Mouse (Mus musculus) G1E (cell line): ENCODE measurements around the gene Bdh1. TPM values are rescaled to one million over a fixed set of nuclear protein-coding genes. Genes with fewer than 3 reads are reported as not detected.

Source experiments
- ATAC-seq: 2 replicates; pipeline ENCODE4 v1.8.0; 2016; ENCODE audit warnings: mild to moderate bottlenecking; ENCODE audit not compliant: insufficient number of reproducible peaks, poor library complexity, low FRiP score, severe bottlenecking; ENCODE audit errors: extremely low read depth
- DNase-seq: peaks from one replicate; pipeline ENCODE4 v3.0.0; 2012; ENCODE audit warnings: low spot score
- H3K27me3 ChIP-seq: 2 replicates; pipeline ENCODE4 v1.6.1; 2012; ENCODE audit warnings: mild to moderate bottlenecking, low read length, inconsistent platforms; ENCODE audit not compliant: insufficient read depth
- H3K36me3 ChIP-seq: replicated peaks from 2 replicates; pipeline ENCODE3; 2012; ENCODE audit warnings: mild to moderate bottlenecking, inconsistent platforms
- H3K4me1 ChIP-seq: 2 replicates; pipeline ENCODE4 v1.6.1; 2012; ENCODE audit warnings: low read depth, low read length, inconsistent platforms, mixed read lengths; ENCODE audit not compliant: insufficient read depth
- H3K4me3 ChIP-seq: 2 replicates; pipeline ENCODE4 v1.5.1; 2012; ENCODE audit warnings: low read depth, mild to moderate bottlenecking, inconsistent platforms, low read length, moderate library complexity, mixed read lengths
- H3K9me3 ChIP-seq: replicated peaks from 2 replicates; pipeline ENCODE4 v1.6.1; 2012; ENCODE audit warnings: inconsistent platforms
- CTCF ChIP-seq: IDR thresholded peaks from 2 replicates; pipeline ENCODE4 v1.5.1; 2012; ENCODE audit warnings: low read depth, low read length, inconsistent platforms, mixed read lengths
- GATA1 ChIP-seq: IDR thresholded peaks from 2 replicates; pipeline ENCODE4 v1.6.1; 2012; ENCODE audit warnings: borderline replicate concordance, low read length, inconsistent platforms, mixed read lengths
- GATA2 ChIP-seq: IDR thresholded peaks from 2 replicates; pipeline ENCODE4 v1.6.1; 2012; ENCODE audit warnings: low read depth, low read length, inconsistent platforms, borderline replicate concordance
- POLR2AphosphoS5 ChIP-seq: IDR thresholded peaks from 2 replicates; pipeline ENCODE4 v1.6.1; 2012; ENCODE audit warnings: low read depth, low read length, inconsistent platforms; ENCODE audit not compliant: insufficient replicate concordance
- TAL1 ChIP-seq: conservative IDR thresholded peaks from 2 replicates; pipeline ENCODE4 v1.6.1; 2012; ENCODE audit warnings: low read depth, low read length, inconsistent platforms, mixed read lengths
- polyA plus RNA-seq: library from polyadenylated mRNA; stranded (reverse); fragments of >175 nt; gene quantifications from 2 replicates; pipeline ENCODE4 v1.2.3, GENCODE M21; 2012
- total RNA-seq, 2 experiments: library from RNA; stranded (forward) in 1 of 2; stranded (reverse) in 1 of 2; fragments of 200-1000 nt in 1 of 2; fragments of >200 nt in 1 of 2; fragmentation: Nextera tagmentation in 1 of 2; gene quantifications; 2 replicates each; pipeline ENCODE4 v1.2.3; 2014 to 2017

Bdh1 gene
- total and polyA plus RNA-seq, 3 experiments: 0.11 TPM; not detected in 2

DNA sequence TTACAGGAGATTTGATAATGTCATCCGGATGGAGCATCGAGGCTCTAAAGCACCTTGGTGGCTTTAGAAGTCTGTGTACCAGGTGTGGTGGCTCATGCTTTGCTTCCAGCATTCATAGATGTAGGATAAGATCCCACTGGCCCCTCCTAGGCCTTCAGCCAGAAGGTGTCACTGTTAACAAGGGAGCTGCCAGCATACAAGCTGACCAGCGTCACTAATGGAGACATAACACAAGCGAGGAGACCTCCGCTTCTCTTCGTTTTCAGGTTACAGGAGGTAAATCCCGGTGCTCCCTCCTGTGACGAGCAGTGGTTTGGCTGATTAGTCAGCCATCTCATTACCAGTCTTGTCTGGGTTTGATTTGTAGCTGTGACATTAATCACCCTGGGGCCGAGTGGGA lies 14.0 kb downstream of the Bdh1 start:
- no peak for ATAC-seq

DNA sequence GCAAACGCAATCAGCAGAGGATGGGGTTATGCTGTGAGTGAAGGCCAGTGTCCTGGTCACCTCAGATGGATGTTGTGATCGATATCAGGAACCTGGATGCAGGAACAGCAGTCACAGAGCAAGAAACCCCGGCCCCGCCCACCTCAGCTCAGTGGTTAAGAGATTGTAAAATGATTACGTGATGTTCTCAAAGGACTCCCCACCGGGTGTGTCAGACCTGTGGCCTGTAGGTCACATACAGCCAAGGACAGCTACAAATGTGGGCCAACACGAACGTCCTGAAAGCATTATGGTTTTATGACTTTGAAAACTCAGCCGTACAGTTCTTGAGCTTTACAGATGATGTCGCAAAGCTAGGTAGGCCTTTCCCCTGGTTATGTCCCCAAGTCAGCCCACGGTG lies 15.3 kb downstream of the Bdh1 start:
- Histone ChIP-seq H3K36me3 (no peaks in the 10 kb centered on the region), H3K4me1 (no peaks in the 10 kb centered on the region; the same call in 1 of the 2 replicates)

More for the DNA sequence above, 14.0 kb downstream of the Bdh1 start:
- DNase-seq: no peak
- TF ChIP-seq GATA1: no peak
- no peak for TF ChIP-seq TAL1
- TF ChIP-seq GATA2: no peak
- TF ChIP-seq CTCF: no peak
- TF ChIP-seq POLR2AphosphoS5: no peak
- no peaks in the 10 kb centered on the region; the same call in 1 of the 2 replicates for H3K4me1 ChIP-seq
- H3K9me3 ChIP-seq: no peaks in the 10 kb centered on the region
- no peaks in the 10 kb centered on the region for H3K36me3 ChIP-seq
- peaks cover 22% of the 10 kb centered on the region for H3K27me3 ChIP-seq
- H3K4me3 ChIP-seq: no peak overlapping the region

DNA sequence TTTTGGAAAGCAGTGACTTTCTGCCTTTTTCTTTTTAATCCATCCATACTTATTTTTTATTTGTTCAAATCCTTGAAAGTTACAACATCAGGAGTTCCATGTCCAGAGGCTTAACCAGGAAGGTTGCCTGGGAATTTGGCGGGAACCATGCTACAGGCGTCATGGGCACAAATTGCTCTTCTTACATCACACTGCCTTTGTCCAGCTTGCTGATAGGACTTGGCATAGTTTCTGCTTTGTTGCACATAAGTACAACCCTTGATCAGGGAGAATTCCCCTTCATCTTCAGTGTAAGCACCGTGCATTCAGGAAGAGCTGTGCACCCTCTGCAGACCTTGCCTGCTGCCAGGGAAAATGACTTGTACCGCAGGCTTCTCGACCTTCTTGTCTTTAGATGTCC lies 17.4 kb downstream of the Bdh1 start:
- TF ChIP-seq GATA2 (no peak), GATA1 (no peak), TAL1 (no peak), POLR2AphosphoS5 (no peak), CTCF (no peak)
- H3K27me3 ChIP-seq: peaks cover 21% of the 10 kb centered on the region; the same call in 1 of the 2 replicates
- no peaks in the 10 kb centered on the region for H3K36me3 ChIP-seq
- no peak overlapping the region for H3K4me3 ChIP-seq
- ATAC-seq (no peak), DNase-seq (no peak)
- H3K9me3 ChIP-seq: no peaks in the 10 kb centered on the region
- no peaks in the 10 kb centered on the region; the same call in 1 of the 2 replicates for H3K4me1 ChIP-seq

More for the DNA sequence above, 15.3 kb downstream of the Bdh1 start:
- Histone ChIP-seq H3K4me3 (no peak overlapping the region), H3K9me3 (no peaks in the 10 kb centered on the region), H3K27me3 (peaks cover 24% of the 10 kb centered on the region)
- no peak for ATAC-seq
- no peak for DNase-seq
- TF ChIP-seq GATA2 (no peak), GATA1 (no peak), CTCF (no peak), TAL1 (no peak), POLR2AphosphoS5 (no peak)

- ATAC-seq (no peak), DNase-seq (no peak)
- Histone ChIP-seq H3K4me1 (no peaks in the 10 kb centered on the region; the same call in 1 of the 2 replicates), H3K27me3 (peaks cover 20% of the 10 kb centered on the region; the same call in 1 of the 2 replicates), H3K4me3 (no peak overlapping the region), H3K36me3 (no peaks in the 10 kb centered on the region), H3K9me3 (no peaks in the 10 kb centered on the region)
- TF ChIP-seq TAL1: no peak
- no peak for TF ChIP-seq GATA1
- no peak for TF ChIP-seq POLR2AphosphoS5
- no peak for TF ChIP-seq GATA2
- TF ChIP-seq CTCF: no peak
Measured at GRCm38 (mm10) chr16:31440046-31440445, 18.0 kb downstream of the Bdh1 start.

DNA sequence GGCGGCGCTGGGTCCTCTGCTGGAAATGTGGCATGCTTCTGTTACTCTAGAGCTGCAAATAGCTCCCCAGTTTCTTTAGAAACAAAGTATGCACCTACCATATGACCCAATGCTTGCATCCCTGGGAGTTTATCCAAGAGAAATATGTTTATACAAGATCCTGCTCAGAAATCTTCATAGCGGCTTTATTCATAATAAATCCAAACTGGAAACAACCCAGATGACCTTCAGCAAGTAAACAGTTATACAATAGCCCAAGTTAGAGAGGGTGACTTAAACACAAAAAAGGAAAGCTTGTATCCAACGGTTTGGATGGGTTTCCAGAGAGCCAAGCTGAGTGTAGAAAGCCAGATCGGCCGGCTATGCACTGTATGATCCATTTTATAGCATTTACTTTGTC lies 22.4 kb downstream of the Bdh1 start:
- no peak for TF ChIP-seq TAL1
- TF ChIP-seq GATA2: no peak
- TF ChIP-seq GATA1: no peak
- no peak for TF ChIP-seq CTCF
- Histone ChIP-seq H3K27me3 (peaks cover 12% of the 10 kb centered on the region; the same call in 1 of the 2 replicates), H3K9me3 (no peaks in the 10 kb centered on the region), H3K36me3 (no peaks in the 10 kb centered on the region), H3K4me1 (no peaks in the 10 kb centered on the region), H3K4me3 (no peak overlapping the region)
- DNase-seq (no peak), ATAC-seq (no peak)

DNA sequence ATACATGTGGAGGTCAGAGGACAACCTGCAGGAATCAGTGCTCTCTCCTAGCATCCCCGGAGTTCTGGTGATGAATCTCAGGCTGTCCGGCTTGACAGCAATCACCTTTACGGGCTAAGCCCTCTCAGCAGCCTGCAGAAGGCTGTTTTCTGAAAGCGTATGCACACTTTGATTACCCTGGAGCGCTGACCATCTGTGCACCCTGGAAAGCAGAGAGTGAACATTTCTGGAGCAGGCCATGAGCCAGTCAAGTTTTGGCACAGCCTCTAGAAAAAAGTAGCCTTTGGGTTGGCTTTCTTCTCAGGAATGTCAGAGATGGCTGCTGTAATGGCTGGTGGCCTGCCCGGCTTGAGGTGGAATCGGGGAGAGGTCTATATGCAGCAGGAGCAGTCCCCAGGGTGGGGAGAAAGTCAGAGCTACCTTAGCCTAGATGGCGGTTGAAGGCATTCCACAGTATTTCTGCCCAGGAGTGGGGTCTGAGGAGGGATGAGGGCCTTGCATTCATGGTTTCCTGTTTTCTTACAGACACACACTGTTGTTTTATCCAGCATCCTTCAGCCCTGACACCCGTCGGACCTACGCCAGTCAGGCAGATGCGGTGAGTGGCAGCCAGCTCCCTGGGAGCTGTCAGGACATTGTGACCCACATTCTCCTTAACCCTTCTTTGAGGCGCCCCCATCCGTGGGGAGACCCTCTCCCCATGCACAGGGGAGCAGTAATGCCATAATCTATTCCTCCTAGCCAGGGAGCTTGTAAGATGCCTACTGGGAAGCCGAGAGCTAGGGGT lies 24.2 kb downstream of the Bdh1 start:
- no peaks in the 10 kb centered on the region for H3K36me3 ChIP-seq
- no peaks in the 10 kb centered on the region for H3K4me1 ChIP-seq
- DNase-seq: no peak

GRCm38 (mm10) chr16:31449973-31450372 lies 27.9 kb downstream of the Bdh1 start:
- Histone ChIP-seq H3K4me1 (no peaks in the 10 kb centered on the region), H3K9me3 (no peaks in the 10 kb centered on the region), H3K4me3 (no peak overlapping the region), H3K36me3 (no peaks in the 10 kb centered on the region), H3K27me3 (peaks cover 25% of the 10 kb centered on the region; the same call in 1 of the 2 replicates)
- no peak for DNase-seq
- TF ChIP-seq TAL1 (no peak), POLR2AphosphoS5 (no peak), GATA1 (no peak), CTCF (no peak), GATA2 (no peak)
- no peak for ATAC-seq

More for the DNA sequence above, 24.2 kb downstream of the Bdh1 start:
- H3K9me3 ChIP-seq: no peaks in the 10 kb centered on the region
- H3K4me3 ChIP-seq: no peak overlapping the region
- ATAC-seq: no peak
- H3K27me3 ChIP-seq: peaks cover 22% of the 10 kb centered on the region; the same call in 1 of the 2 replicates
- TF ChIP-seq CTCF: no peak
